In the genomic region with DNA sequence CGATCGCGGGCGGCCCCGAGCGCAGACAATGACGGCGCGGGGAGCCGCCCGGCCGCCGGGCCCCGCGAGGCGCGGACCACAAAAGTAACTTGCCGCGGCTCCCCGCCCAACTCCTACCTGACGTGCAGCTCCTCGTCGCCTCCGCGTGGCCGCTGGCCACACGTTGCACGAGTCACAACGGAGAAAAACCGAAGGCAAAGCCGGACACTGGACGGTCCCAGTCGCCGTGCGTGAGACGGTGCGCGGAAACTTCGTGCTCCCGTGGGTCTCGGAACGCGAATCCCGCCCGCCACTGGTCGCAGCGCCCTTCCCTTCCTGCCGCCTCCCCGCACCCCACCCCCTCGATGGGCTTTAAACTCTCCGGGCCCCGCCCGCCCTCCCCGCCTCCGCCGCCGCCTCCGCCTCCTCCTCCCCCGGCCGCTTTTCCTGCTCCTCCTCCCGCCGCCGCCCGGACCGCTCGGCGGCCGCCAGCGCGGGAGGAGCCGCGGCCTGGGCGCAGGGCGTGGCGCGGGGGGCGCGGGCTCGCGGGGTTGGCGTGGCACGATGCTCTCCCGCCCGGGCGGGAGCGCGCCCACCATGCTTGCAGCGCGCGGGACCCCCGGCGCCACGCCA, we compare ENCODE assay signal across 8 mouse cellular contexts. TPM values are rescaled to one million over a fixed set of nuclear protein-coding genes. Genes with fewer than 3 reads are reported as not detected.
A peak's percentile ranks its signal among the peaks of the same experiment; 100 is the strongest.
DNase-seq lines count a peak whose midpoint lies in the region; ATAC-seq and TF ChIP-seq lines count a peak whose summit lies in the region.

No protein-coding gene starts in this region.

- peak overlapping the region; percentile 64 for H3K4me3 ChIP-seq in embryonic fibroblast, embryonic 13.5 days (ENCODE audit: insufficient read depth, low read length)
- peak overlapping the region; percentile 67 for H3K4me3 ChIP-seq in heart, embryonic 16.5 days (ENCODE audit: low read length)
- H3K4me3 ChIP-seq in stomach, embryonic 15.5 days (replicated peaks): peak overlapping the region; percentile 58

- TF ChIP-seq POLR2A in embryonic fibroblast, embryonic 13.5 days (IDR thresholded peaks at IDR 0.05; ENCODE audit: low read depth, low read length): peak; percentile 90

- ATAC-seq in heart, embryonic 16.5 days (replicated peaks; ENCODE audit: extremely low read depth, insufficient read depth, low FRiP score): peak; percentile 74
- peak; percentile 75 for ATAC-seq in stomach, embryonic 15.5 days (ENCODE audit: insufficient read depth, low FRiP score, low read depth)

- no peaks in the 10 kb centered on the region for H3K9me3 ChIP-seq in heart, embryonic 16.5 days (replicated peaks; ENCODE audit: control insufficient read depth, low read length)
- H3K9me3 ChIP-seq in stomach, embryonic 15.5 days: no peaks in the 10 kb centered on the region

- WGBS in heart, embryonic 16.5 days: under 1% methylated on average over 70 of the region's 93 CpGs
- WGBS in stomach, embryonic 15.5 days: 1% methylated on average over 74 of the region's 93 CpGs

- peak overlapping the region; percentile 88 for H3K9ac ChIP-seq in heart, embryonic 16.5 days (ENCODE audit: low read length)
- H3K9ac ChIP-seq in stomach, embryonic 15.5 days: peak overlapping the region; percentile 78

- TF ChIP-seq CTCF in embryonic fibroblast, embryonic 13.5 days (IDR thresholded peaks at IDR 0.05; ENCODE audit: borderline replicate concordance, insufficient read depth, low read length): no peak

- no peaks in the 10 kb centered on the region for H3K36me3 ChIP-seq in heart, embryonic 16.5 days (ENCODE audit: control insufficient read depth, insufficient read depth)
- H3K36me3 ChIP-seq in stomach, embryonic 15.5 days: no peaks in the 10 kb centered on the region

- H3K4me2 ChIP-seq in heart, embryonic 16.5 days (ENCODE audit: low read depth, low read length): peak overlapping the region; percentile 69
- peak overlapping the region; percentile 54 for H3K4me2 ChIP-seq in stomach, embryonic 15.5 days

- H3K4me1 ChIP-seq in embryonic fibroblast, embryonic 13.5 days (ENCODE audit: control insufficient read depth, insufficient read depth, low read length): no peaks in the 10 kb centered on the region
- no peaks in the 10 kb centered on the region for H3K4me1 ChIP-seq in heart, embryonic 16.5 days (ENCODE audit: control insufficient read depth, insufficient read depth, low read length)
- 0 out of 2 replicates have a peak, but pooled peaks cover 10% of the 10 kb centered on the region for H3K4me1 ChIP-seq in stomach, embryonic 15.5 days

- H3K27me3 ChIP-seq in heart, embryonic 16.5 days (ENCODE audit: control insufficient read depth, insufficient read depth, low read length): peaks cover 58% of the 10 kb centered on the region
- H3K27me3 ChIP-seq in stomach, embryonic 15.5 days (replicated peaks): peaks cover 58% of the 10 kb centered on the region

- H3K27ac ChIP-seq in embryonic fibroblast, embryonic 13.5 days (ENCODE audit: insufficient read depth, low read length): peak overlapping the region; percentile 88
- H3K27ac ChIP-seq in heart, embryonic 16.5 days (ENCODE audit: low read length): peak overlapping the region; percentile 91
- H3K27ac ChIP-seq in stomach, embryonic 15.5 days: peak overlapping the region; percentile 84

- DNase-seq in adrenal gland, postnatal 36 days: peak; percentile 72 to 79
- peak; percentile 76 for DNase-seq in kidney, postnatal 14 days
- DNase-seq in lung, postnatal 4 days: peak; percentile 72 to 83
- no peak for DNase-seq in right cerebral cortex, adult 18-20 months
- no peak for DNase-seq in natural killer cell, adult 2 months (ENCODE audit: low spot score in 2 of 2)

RNA-seq across cellular contexts. Expression of a gene that starts 1.3 kb away (rescaled TPM):
- total RNA-seq in adrenal gland, postnatal 36 days (2021): 100 to 1,000 TPM in 1 of 2 experiments, 10 to 100 TPM in 1; 87.0 to 105 TPM
- 618 and 784 TPM in 2 replicates for polyA plus RNA-seq in embryonic fibroblast, embryonic 13.5 days (2011; ENCODE audit: insufficient read length, low read depth, missing spikeins)
- polyA plus RNA-seq in heart, embryonic 16.5 days (2015; fragmentation: Nextera tagmentation; extraction: Ambion mirVana): 496 and 553 TPM in 2 replicates
- 342 and 406 TPM in 2 replicates for polyA plus RNA-seq in stomach, embryonic 15.5 days (2015; fragmentation: Nextera tagmentation; extraction: Ambion mirVana)

Comparison
In these comparisons a context has a peak if more than half of its experiments do, and no peak if none do; other contexts are left out.
1. DNase-seq: peak in adrenal gland, postnatal 36 days (2 of 2), kidney, postnatal 14 days (single experiment) and lung, postnatal 4 days (2 of 2); none in right cerebral cortex, adult 18-20 months (single experiment) and natural killer cell, adult 2 months (0 of 2).
2. Peak in every context shown above with its lines, with median percentiles within 50 percentile points of each other: H3K27ac ChIP-seq and H3K4me3 ChIP-seq.